Mouse (Mus musculus): Measurements from ENCODE around the gene Olfr547.
"Not testable (repeated sequence)": the region's sequence is repeated elsewhere in the genome, so short reads cannot be mapped to it uniquely, and the experiment has no call there.

Gene Olfr547

GRCm38 (mm10) chr7:102534449-102534848 lies at the start of gene Olfr547:
Gene Olfr547 (plus strand): TSS chr7:102534749.
- DNase-seq (ENCODE audit: extremely low spot score, low read depth, low spot score): no peak

- not testable (repeated sequence) for DNase-seq (ENCODE audit: extremely low spot score, low read depth, low spot score)
Measured at GRCm38 (mm10) chr7:102484766-102485165, 49.8 kb upstream of the Olfr547 start.

- no peak for DNase-seq (ENCODE audit: extremely low spot score, low read depth, low spot score)
Measured at GRCm38 (mm10) chr7:102486105-102486504, 48.4 kb upstream of the Olfr547 start.

GRCm38 (mm10) chr7:102488161-102488560 lies 46.4 kb upstream of the Olfr547 start, which contains the start of gene Olfr544:
Gene Olfr544 (minus strand): TSS chr7:102488313.
- no peak for DNase-seq (ENCODE audit: extremely low spot score, low read depth, low spot score)

GRCm38 (mm10) chr7:102494416-102494815 lies 40.1 kb upstream of the Olfr547 start:
- not testable (repeated sequence) for DNase-seq (ENCODE audit: extremely low spot score, low read depth, low spot score)

GRCm38 (mm10) chr7:102499473-102499872 lies 35.1 kb upstream of the Olfr547 start, which contains the start of gene Olfr545:
Gene Olfr545 (minus strand): TSS chr7:102499573.
- no peak for DNase-seq (ENCODE audit: extremely low spot score, low read depth, low spot score)

- DNase-seq (ENCODE audit: extremely low spot score, low read depth, low spot score): no peak
Measured at GRCm38 (mm10) chr7:102501986-102502385, 32.6 kb upstream of the Olfr547 start.

GRCm38 (mm10) chr7:102506848-102507247 lies 27.7 kb upstream of the Olfr547 start:
- peak; percentile 63 for DNase-seq (ENCODE audit: extremely low spot score, low read depth, low spot score)

GRCm38 (mm10) chr7:102508066-102508465 lies 26.5 kb upstream of the Olfr547 start:
- DNase-seq (ENCODE audit: extremely low spot score, low read depth, low spot score): no peak

- DNase-seq (ENCODE audit: extremely low spot score, low read depth, low spot score): no peak
Measured at GRCm38 (mm10) chr7:102508666-102509065, 25.9 kb upstream of the Olfr547 start.

GRCm38 (mm10) chr7:102509726-102510125 lies 24.8 kb upstream of the Olfr547 start:
- no peak for DNase-seq (ENCODE audit: extremely low spot score, low read depth, low spot score)

- no peak for DNase-seq (ENCODE audit: extremely low spot score, low read depth, low spot score)
Measured at GRCm38 (mm10) chr7:102511927-102512326, 22.6 kb upstream of the Olfr547 start.

GRCm38 (mm10) chr7:102512814-102513435 lies 21.6 kb upstream of the Olfr547 start:
- peak; percentile 35 for DNase-seq (ENCODE audit: extremely low spot score, low read depth, low spot score)

GRCm38 (mm10) chr7:102514144-102514543 lies 20.4 kb upstream of the Olfr547 start:
- no peak for DNase-seq (ENCODE audit: extremely low spot score, low read depth, low spot score)

GRCm38 (mm10) chr7:102516261-102517050 lies 18.1 kb upstream of the Olfr547 start:
- no peak for DNase-seq (ENCODE audit: extremely low spot score, low read depth, low spot score)

GRCm38 (mm10) chr7:102517051-102517335 lies 17.6 kb upstream of the Olfr547 start:
- no peak for DNase-seq (ENCODE audit: extremely low spot score, low read depth, low spot score)

- DNase-seq (ENCODE audit: extremely low spot score, low read depth, low spot score): no peak
Measured at GRCm38 (mm10) chr7:102529052-102529451, 5.5 kb upstream of the Olfr547 start.

- DNase-seq (ENCODE audit: extremely low spot score, low read depth, low spot score): no peak
Measured at GRCm38 (mm10) chr7:102540596-102540995, 6.0 kb downstream of the Olfr547 start, which contains the start of gene Olfr548-ps1. Gene Olfr548-ps1 (plus strand): TSS chr7:102540896.

- DNase-seq (ENCODE audit: extremely low spot score, low read depth, low spot score): no peak
Measured at GRCm38 (mm10) chr7:102541251-102541650, 6.7 kb downstream of the Olfr547 start.

- DNase-seq (ENCODE audit: extremely low spot score, low read depth, low spot score): no peak
Measured at GRCm38 (mm10) chr7:102549570-102549969, 15.0 kb downstream of the Olfr547 start, which contains the start of gene Olfr549. Gene Olfr549 (plus strand): TSS chr7:102549870.

- DNase-seq (ENCODE audit: extremely low spot score, low read depth, low spot score): no peak
Measured at GRCm38 (mm10) chr7:102553279-102553678, 18.7 kb downstream of the Olfr547 start.
